Comparison of ENCODE assay signal across 16 mouse cellular contexts in the genomic region with DNA sequence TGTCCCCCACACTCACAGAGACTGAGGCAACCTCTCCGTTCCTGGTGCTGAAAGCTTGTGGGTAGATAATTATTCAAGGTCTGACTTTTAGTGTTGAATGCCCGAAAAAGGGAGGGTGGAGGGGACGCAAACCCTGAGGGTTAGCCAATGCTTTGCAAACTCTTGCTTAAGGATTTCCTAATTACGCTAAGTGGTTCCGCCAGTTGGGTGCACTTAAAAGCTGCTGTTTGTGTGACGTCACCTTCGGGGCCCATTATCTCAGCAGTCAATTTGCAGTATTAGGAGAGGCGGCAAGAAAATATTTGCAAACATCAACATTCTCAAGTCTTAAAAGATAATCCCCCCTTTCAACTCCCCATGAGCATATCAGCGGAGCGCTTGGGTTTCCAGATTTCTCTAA.
DNase-seq lines count a peak whose midpoint lies in the region; ATAC-seq and TF ChIP-seq lines count a peak whose summit lies in the region.
"Had no signal": no experiment of that assay in that cellular context is flagged by ENCODE, and none has a peak within 500 bp of the region (broad histone marks: within the 10 kb centered on the region; RNA-seq: fewer than 3 reads in every experiment).

No protein-coding gene starts in this region.

- no peak overlapping the region for H3K27ac ChIP-seq in forebrain, embryonic 14.5 days (ENCODE audit: low read depth, low read length)
- no peak overlapping the region for H3K27ac ChIP-seq in forebrain, postnatal 0 days (ENCODE audit: low read depth, low read length)
- H3K27ac ChIP-seq in bone marrow, adult 2 months (ENCODE audit: control insufficient read depth, insufficient read depth, low read depth, low read length, poor library complexity), result peak overlapping the region; percentile 33; the same call in 1 of the 2 replicates
- H3K27ac ChIP-seq in embryonic facial prominence, embryonic 14.5 days (replicated peaks; ENCODE audit: low read depth, low read length), result no peak overlapping the region
- H3K27ac ChIP-seq in intestine, postnatal 0 days (ENCODE audit: low read depth, low read length), result no peak overlapping the region
- H3K27ac ChIP-seq: hindbrain, embryonic 13.5 days; intestine, embryonic 15.5 days; neural tube, embryonic 13.5 days had no signal

- no peak overlapping the region for H3K9ac ChIP-seq in forebrain, embryonic 14.5 days (ENCODE audit: low read length)
- H3K9ac ChIP-seq in forebrain, postnatal 0 days, result no peak overlapping the region
- H3K9ac ChIP-seq in embryonic facial prominence, embryonic 14.5 days (ENCODE audit: low read depth, low read length), result no peak overlapping the region
- H3K9ac ChIP-seq in intestine, postnatal 0 days (ENCODE audit: low read depth, low read length), result no peak overlapping the region
- H3K9ac ChIP-seq: hindbrain, embryonic 13.5 days; intestine, embryonic 15.5 days; neural tube, embryonic 13.5 days had no signal

- peak; percentile 57 for DNase-seq in forebrain, embryonic 14.5 days (ENCODE audit: low spot score)
- DNase-seq in forebrain, postnatal 0 days, result no peak
- DNase-seq in embryonic facial prominence, embryonic 14.5 days (ENCODE audit: low spot score), result peak; percentile 56
- DNase-seq in lung, postnatal 36 days, result peak; percentile 68
- DNase-seq in cerebellum, postnatal 4 days (ENCODE audit: low spot score in 2 of 2), result no peak
- DNase-seq: adrenal gland, postnatal 36 days; cerebellum, postnatal 14 days; gastrocnemius, postnatal 10 days; kidney, postnatal 10 days; thymus, postnatal 25 days had no signal

- 0 out of 2 replicates have a peak, but pooled peaks cover 2% of the 10 kb centered on the region for H3K9me3 ChIP-seq in forebrain, embryonic 14.5 days (replicated peaks; ENCODE audit: control insufficient read depth, low read length)
- no peaks in the 10 kb centered on the region for H3K9me3 ChIP-seq in forebrain, postnatal 0 days (ENCODE audit: low read length)
- no peaks in the 10 kb centered on the region for H3K9me3 ChIP-seq in embryonic facial prominence, embryonic 14.5 days (ENCODE audit: control insufficient read depth, low read length)
- no peaks in the 10 kb centered on the region for H3K9me3 ChIP-seq in intestine, postnatal 0 days (ENCODE audit: control insufficient read depth)
- H3K9me3 ChIP-seq: hindbrain, embryonic 13.5 days; intestine, embryonic 15.5 days; neural tube, embryonic 13.5 days had no signal

- peaks cover 3% of the 10 kb centered on the region; the same call in 1 of the 2 replicates for H3K4me1 ChIP-seq in forebrain, embryonic 14.5 days (ENCODE audit: control insufficient read depth, insufficient read depth, low read length)
- H3K4me1 ChIP-seq in forebrain, postnatal 0 days (ENCODE audit: insufficient read depth), result no peaks in the 10 kb centered on the region; the same call in 1 of the 2 replicates
- no peaks in the 10 kb centered on the region for H3K4me1 ChIP-seq in bone marrow, adult 2 months (ENCODE audit: control insufficient read depth, insufficient read depth, low read length)
- no peaks in the 10 kb centered on the region for H3K4me1 ChIP-seq in embryonic facial prominence, embryonic 14.5 days (ENCODE audit: control insufficient read depth, insufficient read depth, low read length)
- no peaks in the 10 kb centered on the region for H3K4me1 ChIP-seq in intestine, postnatal 0 days (replicated peaks; ENCODE audit: control insufficient read depth, insufficient read depth, low read length)
- H3K4me1 ChIP-seq: hindbrain, embryonic 13.5 days; intestine, embryonic 15.5 days had no signal

- 7% methylated on average over 10 of the region's 10 CpGs for WGBS in forebrain, embryonic 14.5 days
- WGBS in forebrain, postnatal 0 days, result 10% methylated on average over 10 of the region's 10 CpGs
- WGBS in bone marrow, adult 2 months, result 58% methylated on average over 10 of the region's 10 CpGs
- WGBS in embryonic facial prominence, embryonic 14.5 days, result 28% methylated on average over 10 of the region's 10 CpGs
- WGBS in intestine, postnatal 0 days, result 36% methylated on average over 10 of the region's 10 CpGs

- no peaks in the 10 kb centered on the region for H3K36me3 ChIP-seq in forebrain, embryonic 14.5 days (ENCODE audit: control insufficient read depth, insufficient read depth, low read length)
- no peaks in the 10 kb centered on the region for H3K36me3 ChIP-seq in forebrain, postnatal 0 days (ENCODE audit: insufficient read depth)
- H3K36me3 ChIP-seq in embryonic facial prominence, embryonic 14.5 days (ENCODE audit: control insufficient read depth, insufficient read depth, low read length), result no peaks in the 10 kb centered on the region
- H3K36me3 ChIP-seq in intestine, postnatal 0 days (ENCODE audit: control insufficient read depth, insufficient read depth), result no peaks in the 10 kb centered on the region
- H3K36me3 ChIP-seq: hindbrain, embryonic 13.5 days; intestine, embryonic 15.5 days; neural tube, embryonic 13.5 days had no signal

- no peak overlapping the region for H3K4me3 ChIP-seq in forebrain, embryonic 14.5 days (ENCODE audit: low read depth, low read length)
- no peak overlapping the region for H3K4me3 ChIP-seq in forebrain, postnatal 0 days (ENCODE audit: low read depth, low read length)
- no peak overlapping the region for H3K4me3 ChIP-seq in bone marrow, adult 2 months (replicated peaks; ENCODE audit: control insufficient read depth, low read depth, low read length)
- no peak overlapping the region for H3K4me3 ChIP-seq in embryonic facial prominence, embryonic 14.5 days (ENCODE audit: low read depth, low read length)
- no peak overlapping the region for H3K4me3 ChIP-seq in intestine, postnatal 0 days (ENCODE audit: low read depth, low read length)
- H3K4me3 ChIP-seq: hindbrain, embryonic 13.5 days; intestine, embryonic 15.5 days; neural tube, embryonic 13.5 days had no signal

- TF ChIP-seq POLR2A in bone marrow, adult 2 months (IDR thresholded peaks at IDR 0.05; ENCODE audit: borderline replicate concordance, control insufficient read depth, low read depth, low read length), result no peak

- no peak overlapping the region for H3K4me2 ChIP-seq in forebrain, embryonic 14.5 days (ENCODE audit: low read length)
- H3K4me2 ChIP-seq in forebrain, postnatal 0 days (ENCODE audit: low read depth), result no peak overlapping the region
- no peak overlapping the region for H3K4me2 ChIP-seq in embryonic facial prominence, embryonic 14.5 days (ENCODE audit: low read depth, low read length)
- H3K4me2 ChIP-seq in intestine, postnatal 0 days (replicated peaks; ENCODE audit: low read depth), result no peak overlapping the region
- H3K4me2 ChIP-seq: hindbrain, embryonic 13.5 days; intestine, embryonic 15.5 days; neural tube, embryonic 13.5 days had no signal

- 0 out of 2 replicates have a peak, but pooled peaks have one; percentile 29 for ATAC-seq in forebrain, embryonic 14.5 days
- ATAC-seq in forebrain, postnatal 0 days, result no peak
- ATAC-seq in embryonic facial prominence, embryonic 14.5 days (ENCODE audit: low read depth), result 0 out of 2 replicates have a peak, but pooled peaks have one; percentile 26
- no peak for ATAC-seq in intestine, postnatal 0 days
- ATAC-seq: intestine, embryonic 15.5 days; Patski had no signal

- no peak for TF ChIP-seq CTCF in forebrain, postnatal 0 days (IDR thresholded peaks at IDR 0.05; ENCODE audit: low read depth)
- no peak for TF ChIP-seq CTCF in bone marrow, adult 2 months (IDR thresholded peaks at IDR 0.05; ENCODE audit: control insufficient read depth, insufficient read depth, low read length)
- no peak for TF ChIP-seq CTCF in intestine, postnatal 0 days (IDR thresholded peaks at IDR 0.05; ENCODE audit: low read depth)

- peaks cover 48% of the 10 kb centered on the region for H3K27me3 ChIP-seq in forebrain, embryonic 14.5 days (replicated peaks; ENCODE audit: control insufficient read depth, insufficient read depth, low read length)
- H3K27me3 ChIP-seq in forebrain, postnatal 0 days (ENCODE audit: insufficient read depth, low read length), result peaks cover 34% of the 10 kb centered on the region
- H3K27me3 ChIP-seq in embryonic facial prominence, embryonic 14.5 days (replicated peaks; ENCODE audit: control insufficient read depth, insufficient read depth, low read length), result no peaks in the 10 kb centered on the region
- H3K27me3 ChIP-seq in intestine, postnatal 0 days (replicated peaks; ENCODE audit: control insufficient read depth, insufficient read depth, low read length), result no peaks in the 10 kb centered on the region

Comparison
In these comparisons a context has a peak if more than half of its experiments do, and no peak if none do; other contexts are left out.
1. ATAC-seq: peak in forebrain, embryonic 14.5 days (single experiment) and embryonic facial prominence, embryonic 14.5 days (single experiment); none in forebrain, postnatal 0 days (single experiment) and intestine, postnatal 0 days (single experiment).
2. DNase-seq: peak in forebrain, embryonic 14.5 days (single experiment), embryonic facial prominence, embryonic 14.5 days (single experiment) and lung, postnatal 36 days (single experiment); none in forebrain, postnatal 0 days (single experiment) and cerebellum, postnatal 4 days (0 of 2).